Mouse (Mus musculus) hindbrain, embryonic 10.5 days (tissue): ENCODE measurements around the gene Wrap53. TPM values are rescaled to one million over a fixed set of nuclear protein-coding genes. Genes with fewer than 3 reads are reported as not detected.
"Not testable (repeated sequence)": the region's sequence is repeated elsewhere in the genome, so short reads cannot be mapped to it uniquely, and the experiment has no call there.

Experiments used
- DNase-seq: peaks from one replicate; pipeline ENCODE4 v3.0.0-alpha.2; 2017; ENCODE audit warnings: low spot score
- H3K27ac ChIP-seq: fragments of 300-500 bp; sonication (generic); 2 replicates; pipeline ENCODE4 v1.5.1; 2016; ENCODE audit warnings: mild to moderate bottlenecking, moderate library complexity
- H3K27me3 ChIP-seq: fragments of 300-500 bp; sonication (generic); 2 replicates; pipeline ENCODE4 v1.6.1; 2016; ENCODE audit warnings: mild to moderate bottlenecking; ENCODE audit not compliant: poor library complexity, insufficient read depth, severe bottlenecking
- H3K36me3 ChIP-seq: fragments of 300-500 bp; sonication (generic); 2 replicates; pipeline ENCODE4 v1.6.1; 2016; ENCODE audit warnings: mild to moderate bottlenecking, moderate library complexity
- H3K4me1 ChIP-seq: fragments of 300-500 bp; sonication (generic); replicated peaks from 2 replicates; pipeline ENCODE4 v1.6.1; 2016; ENCODE audit warnings: mild to moderate bottlenecking
- H3K4me3 ChIP-seq: fragments of 300-500 bp; sonication (generic); 2 replicates; pipeline ENCODE4 v1.5.1; 2016; ENCODE audit warnings: mild to moderate bottlenecking, moderate library complexity
- H3K9me3 ChIP-seq: fragments of 300-500 bp; sonication (generic); 2 replicates; pipeline ENCODE4 v1.6.1; 2016; ENCODE audit warnings: mild to moderate bottlenecking, moderate library complexity
- WGBS: fragments of 180-500 bp; shearing (Covaris S2); methylation state at CpG from one replicate; pipeline ENCODE4 v1.1.7; 2016; 5-methylcytosine and 5-hydroxymethylcytosine counted together
- polyA plus RNA-seq: library from polyadenylated mRNA; unstranded; fragments of >200 nt; fragmentation: Nextera tagmentation; extraction: Ambion mirVana; gene quantifications from 2 replicates; pipeline ENCODE4 v1.2.1, GENCODE M21; 2016

The Wrap53 gene
- polyA plus RNA-seq, 1 experiment from 2014 or later, result 41.4 TPM

GRCm38 (mm10) chr11:69557381-69557958, 22.6 kb downstream of the Wrap53 start:
- DNase-seq, result peak; percentile 69
- Histone ChIP-seq H3K36me3 (peaks cover 42% of the 10 kb centered on the region), H3K27me3 (peaks cover 12% of the 10 kb centered on the region; the same call in 1 of the 2 replicates), H3K4me1 (peaks cover 100% of the 10 kb centered on the region), H3K27ac (peak overlapping the region; percentile 91), H3K9me3 (no peaks in the 10 kb centered on the region), H3K4me3 (peak overlapping the region; percentile 91)
- WGBS, result 13% methylated on average over 14 of the region's 14 CpGs

DNA sequence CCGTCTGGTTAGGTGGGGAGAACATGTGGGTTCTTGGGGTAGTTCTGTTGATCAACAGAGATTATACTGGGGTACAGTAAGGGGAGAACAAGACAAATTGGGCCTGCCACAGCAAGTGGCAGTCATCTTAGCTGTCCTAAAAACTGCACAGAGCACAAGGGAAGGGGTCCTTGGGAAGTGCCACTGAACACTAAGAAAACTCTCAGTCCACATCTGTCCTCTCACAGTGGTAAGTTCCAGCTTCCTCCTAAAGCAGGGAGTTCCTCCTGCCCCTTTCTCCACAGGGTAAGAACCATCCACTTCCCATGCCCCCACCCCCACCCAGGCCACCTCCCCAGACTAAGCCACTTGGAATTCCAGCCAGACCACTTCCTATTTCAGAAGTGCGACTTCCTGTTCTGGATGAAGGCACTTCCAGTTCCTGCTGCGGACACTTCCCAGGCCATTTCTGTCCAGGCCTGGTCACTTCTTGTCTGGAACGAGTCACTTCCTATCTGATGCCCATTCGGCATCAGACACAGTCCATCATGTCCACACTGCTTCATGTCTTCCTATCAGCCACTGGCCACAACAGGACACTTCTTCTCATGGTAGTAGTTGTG, 25.4 kb downstream of the Wrap53 start:
- peak overlapping the region; percentile 11; the same call in 1 of the 2 replicates for H3K4me3 ChIP-seq
- DNase-seq, result no peak
- peak overlapping the region; percentile 91 for H3K27ac ChIP-seq
- no peaks in the 10 kb centered on the region for H3K9me3 ChIP-seq
- peaks cover 31% of the 10 kb centered on the region for H3K36me3 ChIP-seq
- peaks cover 89% of the 10 kb centered on the region for H3K4me1 ChIP-seq
- WGBS, result 84% methylated on average over 5 of the region's 5 CpGs
- peaks cover 11% of the 10 kb centered on the region; the same call in 1 of the 2 replicates for H3K27me3 ChIP-seq

DNA sequence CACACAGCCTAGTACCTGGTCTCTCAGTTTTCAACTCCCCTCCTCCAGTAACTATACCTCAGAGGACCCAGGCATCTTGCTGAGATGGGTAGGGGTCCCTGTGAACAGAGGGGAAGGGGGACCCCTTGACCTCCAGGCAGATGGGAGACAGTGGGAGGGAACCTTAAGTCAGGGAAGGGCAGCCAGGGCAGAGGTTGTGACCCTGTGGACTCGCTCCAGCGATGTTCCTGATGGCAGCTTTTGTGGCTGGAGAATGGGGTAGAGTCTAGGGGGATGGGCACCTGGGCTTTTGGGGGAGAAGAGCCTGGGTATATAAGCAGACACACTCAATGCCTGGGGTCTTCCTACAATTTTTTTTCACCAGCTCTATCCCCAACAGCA, 26.7 kb downstream of the Wrap53 start:
- DNase-seq, result peak; percentile 79
- Histone ChIP-seq H3K27me3 (peaks cover 21% of the 10 kb centered on the region; the same call in 1 of the 2 replicates), H3K9me3 (no peaks in the 10 kb centered on the region), H3K27ac (peak overlapping the region; percentile 91), H3K4me1 (peaks cover 89% of the 10 kb centered on the region), H3K36me3 (peaks cover 31% of the 10 kb centered on the region), H3K4me3 (peak overlapping the region; percentile 41)
- WGBS, result 4% methylated on average over 2 of the region's 2 CpGs

- Histone ChIP-seq H3K27me3 (peaks cover 24% of the 10 kb centered on the region; the same call in 1 of the 2 replicates), H3K36me3 (peaks cover 31% of the 10 kb centered on the region), H3K4me3 (peak overlapping the region; percentile 41), H3K4me1 (peaks cover 89% of the 10 kb centered on the region), H3K9me3 (no peaks in the 10 kb centered on the region), H3K27ac (peak overlapping the region; percentile 91)
- DNase-seq, result peak; percentile 93
- WGBS, result 6% methylated on average over 14 of the region's 14 CpGs
These were observed 27.3 kb downstream of the Wrap53 start for GRCm38 (mm10) chr11:69552622-69553340.

GRCm38 (mm10) chr11:69551310-69551709, 28.7 kb downstream of the Wrap53 start:
- peak overlapping the region; percentile 91 for H3K27ac ChIP-seq
- H3K36me3 ChIP-seq, result peaks cover 22% of the 10 kb centered on the region
- H3K9me3 ChIP-seq, result no peaks in the 10 kb centered on the region
- 54% methylated on average over 4 of the region's 4 CpGs for whole genome bisulfite sequencing
- H3K27me3 ChIP-seq, result peaks cover 18% of the 10 kb centered on the region; the same call in 1 of the 2 replicates
- no peak for DNase-seq
- no peak overlapping the region for H3K4me3 ChIP-seq
- peaks cover 89% of the 10 kb centered on the region for H3K4me1 ChIP-seq

GRCm38 (mm10) chr11:69549060-69549656, 30.9 kb downstream of the Wrap53 start, which contains the start of gene Dnah2:
Dnah2 (minus strand) TSS chr11:69549110.
- DNase-seq, result no peak
- peaks cover under 1% of the 10 kb centered on the region; the same call in 1 of the 2 replicates for H3K36me3 ChIP-seq
- H3K27ac ChIP-seq, result peak within 1 kb of the TSS; percentile 95
- 45% methylated on average over 12 of the region's 12 CpGs for WGBS
- peaks cover 13% of the 10 kb centered on the region; the same call in 1 of the 2 replicates for H3K27me3 ChIP-seq
- no peaks in the 10 kb centered on the region for H3K9me3 ChIP-seq
- H3K4me3 ChIP-seq, result peak within 1 kb of the TSS; percentile 5; the same call in 1 of the 2 replicates
- H3K4me1 ChIP-seq, result peaks cover 86% of the 10 kb centered on the region

DNA sequence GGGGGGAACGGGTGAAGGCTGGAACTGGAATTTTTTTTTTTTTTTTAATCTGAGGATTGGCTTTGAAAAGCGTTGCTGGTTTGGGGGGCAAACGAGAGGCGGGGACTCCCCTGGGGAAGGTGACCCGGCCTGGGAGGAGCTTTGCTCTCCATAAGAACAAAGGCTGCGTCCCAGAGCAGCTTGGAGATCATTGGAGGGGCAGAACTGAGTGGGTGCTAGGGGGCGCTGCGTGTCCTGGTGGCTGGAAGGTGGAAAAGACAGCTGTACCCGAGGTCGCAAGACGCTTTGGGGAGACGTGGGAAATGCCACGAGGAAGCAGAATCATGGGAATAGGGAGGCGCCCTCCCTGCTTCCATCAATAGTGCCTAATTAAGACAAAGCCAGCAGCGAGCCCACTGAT, 33.0 kb downstream of the Wrap53 start:
- Histone ChIP-seq H3K4me1 (peaks cover 74% of the 10 kb centered on the region), H3K27me3 (peaks cover 13% of the 10 kb centered on the region; the same call in 1 of the 2 replicates), H3K4me3 (peak overlapping the region; percentile 59), H3K9me3 (no peaks in the 10 kb centered on the region), H3K36me3 (no peaks in the 10 kb centered on the region), H3K27ac (peak overlapping the region; percentile 95)
- WGBS, result 6% methylated on average over 15 of the region's 15 CpGs
- DNase-seq, result no peak

GRCm38 (mm10) chr11:69546423-69547053, 33.5 kb downstream of the Wrap53 start:
- peaks cover 71% of the 10 kb centered on the region for H3K4me1 ChIP-seq
- peak overlapping the region; percentile 95 for H3K27ac ChIP-seq
- WGBS, result under 1% methylated on average over 44 of the region's 44 CpGs
- H3K36me3 ChIP-seq, result no peaks in the 10 kb centered on the region
- peaks cover 13% of the 10 kb centered on the region; the same call in 1 of the 2 replicates for H3K27me3 ChIP-seq
- peak; percentile 84 for DNase-seq
- no peaks in the 10 kb centered on the region for H3K9me3 ChIP-seq
- H3K4me3 ChIP-seq, result peak overlapping the region; percentile 59

DNA sequence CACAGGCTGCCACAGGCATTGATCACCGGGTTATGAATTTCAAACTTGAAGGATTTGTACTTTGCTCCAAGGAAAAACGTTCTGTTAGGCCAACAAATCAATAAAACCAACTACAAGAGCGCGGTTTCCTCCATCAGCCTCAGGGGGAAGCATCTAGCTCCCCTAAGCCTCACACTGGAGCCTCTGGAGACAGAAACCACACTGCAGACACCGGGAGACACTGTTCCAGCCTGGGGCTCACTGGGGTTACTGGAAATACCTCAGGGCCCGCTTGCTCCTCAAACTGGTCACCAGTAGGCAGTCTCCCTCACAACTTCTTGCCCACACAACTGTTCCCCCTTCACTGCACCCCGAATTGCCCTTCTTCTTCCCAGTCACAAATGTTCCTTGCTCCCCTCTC, 34.1 kb downstream of the Wrap53 start:
- H3K27ac ChIP-seq, result peak overlapping the region; percentile 95
- peaks cover 13% of the 10 kb centered on the region; the same call in 1 of the 2 replicates for H3K27me3 ChIP-seq
- peak overlapping the region; percentile 59 for H3K4me3 ChIP-seq
- no peaks in the 10 kb centered on the region for H3K9me3 ChIP-seq
- H3K36me3 ChIP-seq, result no peaks in the 10 kb centered on the region
- WGBS, result 15% methylated on average over 7 of the region's 7 CpGs
- no peak for DNase-seq
- H3K4me1 ChIP-seq, result peaks cover 71% of the 10 kb centered on the region

DNA sequence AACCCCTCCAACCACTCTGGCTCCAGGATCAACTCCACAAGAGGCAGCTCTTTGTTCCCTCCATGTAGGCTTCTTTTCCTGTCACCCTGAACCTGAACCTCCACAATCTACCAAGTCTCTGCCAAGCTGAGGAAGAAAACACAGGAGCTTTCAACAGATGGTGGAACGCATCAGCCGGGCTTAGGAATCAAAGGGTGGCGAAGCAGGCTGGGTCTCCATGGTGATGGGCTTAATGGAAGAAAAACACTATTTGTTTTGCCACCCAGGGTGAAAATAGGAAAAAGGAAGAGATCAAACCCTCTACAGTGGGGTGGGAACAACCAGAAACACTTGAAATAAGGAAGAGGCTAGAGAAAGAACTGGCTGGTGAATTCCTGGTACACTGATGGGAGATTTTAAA, 36.5 kb downstream of the Wrap53 start:
- DNase-seq, result no peak
- 23% methylated on average over 3 of the region's 3 CpGs for WGBS
- H3K27ac ChIP-seq, result peak overlapping the region; percentile 60
- peaks cover 5% of the 10 kb centered on the region; the same call in 1 of the 2 replicates for H3K27me3 ChIP-seq
- H3K4me1 ChIP-seq, result peaks cover 51% of the 10 kb centered on the region
- no peaks in the 10 kb centered on the region for H3K9me3 ChIP-seq
- H3K4me3 ChIP-seq, result 0 out of 2 replicates have a peak overlapping the region, but pooled peaks have one; percentile 18
- H3K36me3 ChIP-seq, result no peaks in the 10 kb centered on the region

GRCm38 (mm10) chr11:69541741-69542140, 38.3 kb downstream of the Wrap53 start:
- not testable (repeated sequence) for DNase-seq, H3K27ac ChIP-seq, H3K27me3 ChIP-seq, H3K4me3 ChIP-seq, H3K9me3 ChIP-seq, H3K36me3 ChIP-seq
- 85% methylated on average over 2 of the region's 3 CpGs for WGBS
- peaks cover 32% of the 10 kb centered on the region for H3K4me1 ChIP-seq

- 95% methylated on average over 2 of the region's 2 CpGs for WGBS
- no peaks in the 10 kb centered on the region for H3K27me3 ChIP-seq
- no peak for DNase-seq
- H3K4me1 ChIP-seq, result peaks cover 22% of the 10 kb centered on the region
- no peaks in the 10 kb centered on the region for H3K9me3 ChIP-seq
- no peaks in the 10 kb centered on the region for H3K36me3 ChIP-seq
- no peak overlapping the region for H3K27ac ChIP-seq
- no peak overlapping the region for H3K4me3 ChIP-seq
These were observed 39.4 kb downstream of the Wrap53 start for GRCm38 (mm10) chr11:69540700-69541099.
